Mouse (Mus musculus) hindbrain, embryonic 15.5 days (tissue): ENCODE measurements around the gene Fhit. TPM values are rescaled to one million over a fixed set of nuclear protein-coding genes. Genes with fewer than 3 reads are reported as not detected.
"Not testable (repeated sequence)": the region's sequence is repeated elsewhere in the genome, so short reads cannot be mapped to it uniquely, and the experiment has no call there.

Source experiments
- ATAC-seq: fragments of 200-750 bp; cut with Nextera tagmentation; 2 replicates; pipeline ENCODE4 v1.8.0; 2017; ENCODE audit warnings: low read depth, moderate number of reproducible peaks, moderate TSS enrichment; ENCODE audit not compliant: low FRiP score
- H3K27ac ChIP-seq: fragments of 300-500 bp; sonication (generic); replicated peaks from 2 replicates; pipeline ENCODE4 v1.5.1; 2015; ENCODE audit warnings: mild to moderate bottlenecking, inconsistent platforms
- H3K27me3 ChIP-seq: fragments of 300-500 bp; sonication (generic); 2 replicates; pipeline ENCODE4 v1.6.1; 2015; ENCODE audit warnings: control low read depth, inconsistent platforms
- H3K36me3 ChIP-seq: fragments of 300-500 bp; sonication (generic); 2 replicates; pipeline ENCODE4 v1.6.1; 2015; ENCODE audit warnings: control low read depth, inconsistent platforms
- H3K4me1 ChIP-seq: fragments of 300-500 bp; sonication (generic); replicated peaks from 2 replicates; pipeline ENCODE4 v1.6.1; 2015; ENCODE audit warnings: control low read depth, inconsistent platforms
- H3K4me2 ChIP-seq: fragments of 300-500 bp; sonication (generic); 2 replicates; pipeline ENCODE4 v1.6.1; 2015; ENCODE audit warnings: moderate library complexity, mild to moderate bottlenecking, inconsistent platforms
- H3K4me3 ChIP-seq: fragments of 300-500 bp; sonication (generic); 2 replicates; pipeline ENCODE4 v1.5.1; 2015; ENCODE audit warnings: mild to moderate bottlenecking, inconsistent platforms
- H3K9ac ChIP-seq: fragments of 300-500 bp; sonication (generic); 2 replicates; pipeline ENCODE4 v1.6.1; 2015; ENCODE audit warnings: inconsistent platforms
- H3K9me3 ChIP-seq: fragments of 300-500 bp; sonication (generic); 2 replicates; pipeline ENCODE4 v1.6.1; 2016; ENCODE audit warnings: control low read depth, inconsistent platforms
- WGBS: fragments of 180-500 bp; shearing (Covaris S2); methylation state at CpG from one replicate; pipeline ENCODE4 v1.1.7; 2015; 5-methylcytosine and 5-hydroxymethylcytosine counted together
- polyA plus RNA-seq: library from polyadenylated mRNA; unstranded; fragments of >200 nt; fragmentation: Nextera tagmentation; extraction: Ambion mirVana; gene quantifications from 2 replicates; pipeline ENCODE4 v1.2.1, GENCODE M21; 2015

Fhit gene
- polyA plus RNA-seq, 1 experiment from 2014 or later: 9.2 TPM

GRCm38 (mm10) chr14:10778721-10779120 lies 383.1 kb downstream of the Fhit start:
- Histone ChIP-seq H3K36me3 (no peaks in the 10 kb centered on the region), H3K4me3 (no peak overlapping the region), H3K27me3 (no peaks in the 10 kb centered on the region), H3K27ac (no peak overlapping the region), H3K9ac (no peak overlapping the region), H3K9me3 (no peaks in the 10 kb centered on the region), H3K4me1 (no peaks in the 10 kb centered on the region), H3K4me2 (no peak overlapping the region)
- 90% methylated on average over 2 of the region's 2 CpGs for WGBS
- ATAC-seq: no peak

GRCm38 (mm10) chr14:10754883-10755282 lies 407.0 kb downstream of the Fhit start:
- not testable (repeated sequence) for H3K36me3 ChIP-seq, H3K4me3 ChIP-seq, H3K9ac ChIP-seq, ATAC-seq, H3K27me3 ChIP-seq, H3K27ac ChIP-seq, H3K4me1 ChIP-seq, H3K9me3 ChIP-seq, H3K4me2 ChIP-seq
- 93% methylated on average over 1 of the region's 1 CpGs for WGBS

- H3K4me1 ChIP-seq: no peaks in the 10 kb centered on the region
- H3K9ac ChIP-seq: no peak overlapping the region
- H3K36me3 ChIP-seq: no peaks in the 10 kb centered on the region
- 59% methylated on average over 2 of the region's 2 CpGs for WGBS
- no peak for ATAC-seq
- H3K4me2 ChIP-seq: no peak overlapping the region
- H3K27ac ChIP-seq: no peak overlapping the region
- no peaks in the 10 kb centered on the region for H3K9me3 ChIP-seq
- H3K27me3 ChIP-seq: no peaks in the 10 kb centered on the region
- H3K4me3 ChIP-seq: no peak overlapping the region
These were observed 423.8 kb downstream of the Fhit start for GRCm38 (mm10) chr14:10738076-10738475.

GRCm38 (mm10) chr14:10722525-10722924 lies 439.3 kb downstream of the Fhit start:
- Histone ChIP-seq H3K4me3 (no peak overlapping the region), H3K36me3 (no peaks in the 10 kb centered on the region), H3K27ac (no peak overlapping the region), H3K4me1 (no peaks in the 10 kb centered on the region), H3K27me3 (no peaks in the 10 kb centered on the region), H3K4me2 (no peak overlapping the region), H3K9ac (no peak overlapping the region), H3K9me3 (no peaks in the 10 kb centered on the region)
- ATAC-seq: no peak

- Histone ChIP-seq H3K9ac (no peak overlapping the region), H3K4me3 (no peak overlapping the region), H3K27me3 (no peaks in the 10 kb centered on the region), H3K4me1 (no peaks in the 10 kb centered on the region), H3K9me3 (no peaks in the 10 kb centered on the region), H3K36me3 (no peaks in the 10 kb centered on the region), H3K4me2 (no peak overlapping the region), H3K27ac (no peak overlapping the region)
- ATAC-seq: no peak
- 74% methylated on average over 3 of the region's 3 CpGs for WGBS
These were observed 448.9 kb downstream of the Fhit start for GRCm38 (mm10) chr14:10712916-10713315.

- Histone ChIP-seq H3K27me3 (no peaks in the 10 kb centered on the region), H3K4me2 (no peak overlapping the region), H3K4me1 (no peaks in the 10 kb centered on the region), H3K36me3 (no peaks in the 10 kb centered on the region), H3K4me3 (no peak overlapping the region), H3K27ac (no peak overlapping the region), H3K9me3 (no peaks in the 10 kb centered on the region), H3K9ac (no peak overlapping the region)
- 77% methylated on average over 7 of the region's 7 CpGs for WGBS
- ATAC-seq: peak; percentile 8; the same call in 1 of the 2 replicates
These were observed 449.3 kb downstream of the Fhit start for GRCm38 (mm10) chr14:10712522-10712881.

GRCm38 (mm10) chr14:10711841-10712521 lies 449.9 kb downstream of the Fhit start:
- Histone ChIP-seq H3K27me3 (no peaks in the 10 kb centered on the region), H3K4me3 (no peak overlapping the region), H3K9ac (no peak overlapping the region), H3K4me2 (no peak overlapping the region), H3K4me1 (no peaks in the 10 kb centered on the region), H3K9me3 (no peaks in the 10 kb centered on the region), H3K36me3 (no peaks in the 10 kb centered on the region), H3K27ac (no peak overlapping the region)
- peak; percentile 42; the same call in 1 of the 2 replicates for ATAC-seq
- WGBS: 91% methylated on average over 5 of the region's 5 CpGs

- Histone ChIP-seq H3K27ac (no peak overlapping the region), H3K9ac (no peak overlapping the region), H3K4me3 (no peak overlapping the region), H3K27me3 (no peaks in the 10 kb centered on the region), H3K9me3 (no peaks in the 10 kb centered on the region), H3K36me3 (no peaks in the 10 kb centered on the region), H3K4me2 (no peak overlapping the region), H3K4me1 (no peaks in the 10 kb centered on the region)
- 72% methylated on average over 12 of the region's 12 CpGs for WGBS
- ATAC-seq: no peak
These were observed 451.0 kb downstream of the Fhit start for GRCm38 (mm10) chr14:10710796-10711311.

- WGBS: 80% methylated on average over 2 of the region's 2 CpGs
- no peak overlapping the region for H3K27ac ChIP-seq
These were observed 460.1 kb downstream of the Fhit start for GRCm38 (mm10) chr14:10701707-10702106.

GRCm38 (mm10) chr14:10680041-10680440 lies 481.8 kb downstream of the Fhit start:
- no peak overlapping the region for H3K4me3 ChIP-seq
- no peak overlapping the region for H3K4me2 ChIP-seq
- no peak for ATAC-seq
- no peaks in the 10 kb centered on the region for H3K27me3 ChIP-seq
- 33% methylated on average over 4 of the region's 4 CpGs for WGBS
- no peaks in the 10 kb centered on the region for H3K36me3 ChIP-seq
- no peaks in the 10 kb centered on the region for H3K9me3 ChIP-seq
- no peaks in the 10 kb centered on the region for H3K4me1 ChIP-seq
- H3K9ac ChIP-seq: no peak overlapping the region
- H3K27ac ChIP-seq: no peak overlapping the region

More at GRCm38 (mm10) chr14:10701707-10702106, 460.1 kb downstream of the Fhit start:
- H3K9ac ChIP-seq: no peak overlapping the region
- ATAC-seq: no peak
- H3K4me1 ChIP-seq: no peaks in the 10 kb centered on the region
- no peaks in the 10 kb centered on the region for H3K9me3 ChIP-seq
- no peaks in the 10 kb centered on the region for H3K36me3 ChIP-seq
- H3K4me3 ChIP-seq: no peak overlapping the region
- no peak overlapping the region for H3K4me2 ChIP-seq
- H3K27me3 ChIP-seq: no peaks in the 10 kb centered on the region

GRCm38 (mm10) chr14:10679638-10680037 lies 482.2 kb downstream of the Fhit start:
- H3K9ac ChIP-seq: no peak overlapping the region
- ATAC-seq: no peak
- H3K27ac ChIP-seq: no peak overlapping the region
- no peaks in the 10 kb centered on the region for H3K9me3 ChIP-seq
- H3K27me3 ChIP-seq: no peaks in the 10 kb centered on the region
- H3K4me2 ChIP-seq: no peak overlapping the region
- no peaks in the 10 kb centered on the region for H3K36me3 ChIP-seq
- H3K4me3 ChIP-seq: no peak overlapping the region
- no peaks in the 10 kb centered on the region for H3K4me1 ChIP-seq

GRCm38 (mm10) chr14:10677627-10678026 lies 484.2 kb downstream of the Fhit start:
- Histone ChIP-seq H3K9ac (no peak overlapping the region), H3K27me3 (no peaks in the 10 kb centered on the region), H3K36me3 (no peaks in the 10 kb centered on the region), H3K4me1 (no peaks in the 10 kb centered on the region), H3K4me2 (no peak overlapping the region), H3K27ac (no peak overlapping the region), H3K4me3 (no peak overlapping the region), H3K9me3 (no peaks in the 10 kb centered on the region)
- 0 out of 2 replicates have a peak, but pooled peaks have one; percentile 48 for ATAC-seq
- WGBS: 43% methylated on average over 2 of the region's 2 CpGs

GRCm38 (mm10) chr14:10660247-10660646 lies 501.6 kb downstream of the Fhit start:
- ATAC-seq: no peak
- 86% methylated on average over 4 of the region's 4 CpGs for WGBS
- H3K27ac ChIP-seq: no peak overlapping the region

More at GRCm38 (mm10) chr14:10660247-10660646, 501.6 kb downstream of the Fhit start:
- no peak overlapping the region for H3K9ac ChIP-seq
- H3K9me3 ChIP-seq: no peaks in the 10 kb centered on the region
- no peaks in the 10 kb centered on the region for H3K27me3 ChIP-seq
- 0 out of 2 replicates have a peak, but pooled peaks cover 2% of the 10 kb centered on the region for H3K4me1 ChIP-seq
- no peaks in the 10 kb centered on the region for H3K36me3 ChIP-seq
- no peak overlapping the region for H3K4me3 ChIP-seq
- H3K4me2 ChIP-seq: no peak overlapping the region
